Mouse (Mus musculus): ENCODE results near the gene Sfxn1.

Sfxn1 gene

DNA sequence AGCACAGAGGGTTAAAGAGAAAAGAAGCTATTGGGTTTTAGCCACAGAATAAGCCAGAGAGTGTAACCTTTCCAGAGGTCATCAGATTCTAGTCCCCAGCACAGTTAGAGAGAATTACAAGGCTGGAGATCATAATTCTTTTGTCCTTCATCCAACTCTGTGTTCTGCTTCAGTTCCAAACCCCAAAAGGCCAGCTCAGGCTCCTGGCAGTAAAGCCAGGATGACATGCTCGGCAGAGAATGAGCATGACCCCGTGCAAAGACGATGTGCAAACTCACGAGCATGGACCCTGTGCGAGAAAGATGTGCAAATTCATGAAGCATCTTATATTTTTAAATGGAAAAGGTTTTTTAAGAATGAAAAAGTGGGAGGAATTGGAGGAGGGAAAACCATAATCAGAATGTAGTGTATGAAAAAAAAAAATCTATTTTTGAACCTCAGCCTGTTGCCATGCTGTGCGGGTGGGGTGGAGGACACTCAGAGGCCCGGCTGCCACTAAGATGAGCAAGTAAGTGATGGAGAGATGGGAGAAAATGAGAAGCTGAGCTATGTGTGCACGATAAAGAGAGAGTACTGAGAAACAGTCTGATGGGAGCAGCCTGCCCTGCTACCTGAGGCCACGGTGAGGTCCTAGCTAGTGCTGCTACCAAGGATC, 66.2 kb downstream of the Sfxn1 start:
- DNase-seq (ENCODE audit: low read depth, low spot score), result no peak

- no peak for DNase-seq (ENCODE audit: low read depth, low spot score)
These were observed 72.1 kb downstream of the Sfxn1 start for GRCm38 (mm10) chr13:54143788-54144187.

DNA sequence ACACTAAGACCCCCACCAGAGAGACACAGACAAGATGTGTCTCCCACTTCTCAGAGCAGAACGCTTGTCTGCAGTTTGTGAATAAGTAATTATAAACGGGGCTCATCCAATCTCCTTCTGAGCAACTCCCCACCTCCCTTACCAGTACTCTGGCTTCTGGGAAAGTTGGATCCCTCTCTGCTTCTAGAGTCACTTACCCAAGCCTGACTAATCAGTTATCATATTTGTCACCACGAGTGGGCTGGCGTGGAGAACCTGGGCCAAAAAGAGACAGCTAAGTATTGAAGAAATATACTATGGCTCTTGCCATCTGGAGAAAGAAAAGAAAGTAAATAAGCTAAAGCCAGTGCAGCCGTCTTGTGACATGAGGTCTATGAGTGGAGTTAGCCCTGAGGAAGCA, 73.0 kb downstream of the Sfxn1 start:
- no peak for DNase-seq (ENCODE audit: low read depth, low spot score)

- no peak for DNase-seq (ENCODE audit: low read depth, low spot score)
These were observed 75.7 kb downstream of the Sfxn1 start for GRCm38 (mm10) chr13:54147328-54147727.

- DNase-seq (ENCODE audit: low read depth, low spot score), result no peak
These were observed 80.8 kb downstream of the Sfxn1 start for GRCm38 (mm10) chr13:54152421-54152820.

DNA sequence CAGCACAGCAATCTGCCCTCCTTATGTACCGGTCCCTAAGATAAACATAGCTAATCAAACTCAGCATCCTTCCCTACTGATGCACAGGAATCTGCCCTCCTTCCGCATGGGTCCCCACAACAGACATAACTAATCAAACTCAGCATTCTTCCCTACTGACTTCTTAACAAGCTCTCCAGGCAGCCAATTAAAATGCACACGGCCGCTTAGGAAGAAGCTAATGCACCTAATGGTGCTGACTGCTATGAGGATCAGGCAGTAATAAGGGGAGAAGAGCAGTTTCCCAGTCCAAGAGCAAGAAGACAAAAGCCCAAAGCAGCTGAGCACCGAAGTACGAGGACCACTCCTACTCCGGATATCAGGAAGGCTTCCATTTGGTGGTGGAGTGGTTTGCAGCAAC, 81.2 kb downstream of the Sfxn1 start:
- DNase-seq (ENCODE audit: low read depth, low spot score), result no peak

GRCm38 (mm10) chr13:54153672-54154218, 82.1 kb downstream of the Sfxn1 start:
- no peak for DNase-seq (ENCODE audit: low read depth, low spot score)

DNA sequence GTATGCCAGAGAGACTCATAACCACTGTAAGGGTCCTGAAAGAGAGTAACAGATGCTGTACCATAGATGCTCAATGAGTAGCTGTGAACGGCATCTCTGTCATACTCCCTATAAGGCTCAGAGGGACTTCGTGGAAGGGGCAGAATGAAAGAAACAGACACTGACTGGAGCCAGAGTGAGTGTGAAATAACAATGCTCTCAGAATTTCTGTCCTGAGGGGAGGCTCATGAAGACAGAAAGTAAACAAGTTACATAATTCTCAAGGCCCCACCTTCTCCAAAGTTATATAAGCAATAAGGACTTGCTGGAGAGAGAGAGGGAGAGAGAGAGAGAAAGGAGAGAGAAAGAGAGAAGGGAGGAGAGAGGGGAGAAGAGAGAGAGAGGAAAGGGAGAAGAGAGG, 84.2 kb downstream of the Sfxn1 start:
- DNase-seq (ENCODE audit: low read depth, low spot score), result no peak

Data from WW6 (cell line).